Mouse (Mus musculus) c-Kit-positive CD71-positive TER-119-negative erythroid progenitor cells, embryonic 14.5 days (primary cell): ENCODE results near the gene Kntc1.

ENCODE experiments used
- DNase-seq: peaks from one replicate; pipeline ENCODE4 v3.0.0-alpha.2; 2013; ENCODE audit warnings: low read depth

The Kntc1 gene

GRCm38 (mm10) chr5:123808541-123808940 is 59.0 kb downstream of the Kntc1 start:
- DNase-seq: no peak

- DNase-seq: no peak
Measured at GRCm38 (mm10) chr5:123809156-123809555, 59.6 kb downstream of the Kntc1 start.

GRCm38 (mm10) chr5:123816891-123817290 is 67.4 kb downstream of the Kntc1 start:
- no peak for DNase-seq

- no peak for DNase-seq
Measured at GRCm38 (mm10) chr5:123818941-123819577, 69.5 kb downstream of the Kntc1 start.

GRCm38 (mm10) chr5:123820501-123821263 is 71.2 kb downstream of the Kntc1 start:
- no peak for DNase-seq

GRCm38 (mm10) chr5:123821264-123821571 is 71.7 kb downstream of the Kntc1 start:
- no peak for DNase-seq

- no peak for DNase-seq
Measured at GRCm38 (mm10) chr5:123822706-123823105, 73.2 kb downstream of the Kntc1 start.

- DNase-seq: no peak
Measured at GRCm38 (mm10) chr5:123827659-123828091, 78.2 kb downstream of the Kntc1 start.

GRCm38 (mm10) chr5:123832309-123832708 is 82.8 kb downstream of the Kntc1 start:
- no peak for DNase-seq

GRCm38 (mm10) chr5:123834836-123835235 is 85.3 kb downstream of the Kntc1 start:
- no peak for DNase-seq

GRCm38 (mm10) chr5:123837371-123837770 is 87.9 kb downstream of the Kntc1 start:
- DNase-seq: no peak

- no peak for DNase-seq
Measured at GRCm38 (mm10) chr5:123842221-123842934, 92.9 kb downstream of the Kntc1 start.

GRCm38 (mm10) chr5:123842935-123843282 is 93.4 kb downstream of the Kntc1 start:
- no peak for DNase-seq

- no peak for DNase-seq
Measured at GRCm38 (mm10) chr5:123843816-123844215, 94.3 kb downstream of the Kntc1 start.

GRCm38 (mm10) chr5:123844316-123844715 is 94.8 kb downstream of the Kntc1 start:
- no peak for DNase-seq

GRCm38 (mm10) chr5:123851398-123851797 is 101.9 kb downstream of the Kntc1 start:
- DNase-seq: no peak

GRCm38 (mm10) chr5:123853877-123854504 is 104.5 kb downstream of the Kntc1 start:
- DNase-seq: no peak

- no peak for DNase-seq
Measured at GRCm38 (mm10) chr5:123854511-123854910, 105.0 kb downstream of the Kntc1 start.

GRCm38 (mm10) chr5:123858798-123859197 is 109.3 kb downstream of the Kntc1 start:
- no peak for DNase-seq

- DNase-seq: no peak
Measured at GRCm38 (mm10) chr5:123862374-123863350, 113.1 kb downstream of the Kntc1 start.

- no peak for DNase-seq
Measured at GRCm38 (mm10) chr5:123863934-123864333, 114.4 kb downstream of the Kntc1 start.
